Mouse (Mus musculus) cortical plate, adult 2 months (tissue): Measurements from ENCODE around the gene Glp2r.

Experiments used
- CTCF ChIP-seq: fragments of 200-500 bp; IDR thresholded peaks from 2 replicates; pipeline ENCODE4 v1.5.1; 2011; ENCODE audit warnings: mild to moderate bottlenecking, control low read depth, low read length; ENCODE audit not compliant: insufficient read depth; ENCODE audit errors: extremely low read depth
- POLR2A ChIP-seq: fragments of 200-500 bp; IDR thresholded peaks from 2 replicates; pipeline ENCODE4 v1.6.1; 2011; ENCODE audit warnings: mild to moderate bottlenecking, low read length, control low read depth; ENCODE audit not compliant: insufficient read depth; ENCODE audit errors: extremely low read depth

DNA sequence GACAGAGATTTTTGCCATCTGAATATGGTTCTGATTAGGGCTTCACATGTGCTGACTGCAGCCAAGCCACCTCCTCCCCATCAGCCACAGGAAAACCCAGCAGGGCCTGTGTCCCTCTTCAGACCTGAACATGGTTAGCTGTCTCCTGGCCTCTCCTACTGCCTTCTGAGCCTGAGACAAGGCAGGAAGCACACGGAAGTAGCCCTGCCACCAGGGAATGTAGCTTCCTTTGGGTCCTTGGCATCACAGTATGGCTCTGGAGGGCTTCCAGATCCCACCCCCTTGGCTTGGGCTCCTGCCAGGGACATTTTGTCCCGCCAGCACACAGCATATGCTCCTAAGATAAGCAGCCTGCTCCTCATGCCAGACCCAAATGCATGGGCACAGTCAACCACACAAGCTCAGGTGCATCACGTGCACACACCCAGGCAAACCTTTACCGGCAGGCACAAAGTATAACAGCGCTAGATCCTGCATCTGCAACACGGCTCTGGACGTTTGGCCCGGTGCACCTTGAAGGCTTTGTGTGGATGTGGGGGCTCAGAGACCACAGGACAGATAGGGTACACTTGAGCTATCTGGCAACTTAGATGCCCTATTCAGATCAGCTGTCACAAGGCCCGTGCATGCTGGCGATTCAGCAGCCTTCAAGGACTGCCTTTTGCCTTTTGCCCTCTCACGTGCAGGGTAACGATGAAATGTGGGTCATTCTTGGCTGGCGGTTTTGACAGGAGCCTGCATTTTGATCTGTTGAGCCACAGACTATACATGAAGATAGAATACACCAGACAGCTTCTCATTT is 103.2 kb downstream of the Glp2r start:
- TF ChIP-seq CTCF: no peak
- peak; percentile 56 for TF ChIP-seq POLR2A
